Mouse (Mus musculus) splenic B cell, adult 2 months (primary cell): ENCODE results near the gene Mthfd2l.

Experiments used
- DNase-seq: peaks from one replicate; pipeline ENCODE4 v3.0.0-alpha.2; 2011; ENCODE audit warnings: low read depth, low spot score
- H3K27me3 ChIP-seq: 2 replicates; pipeline ENCODE4 v1.6.1; 2012; ENCODE audit warnings: mild to moderate bottlenecking, low read length, moderate library complexity, mixed read lengths; ENCODE audit not compliant: control insufficient read depth, poor library complexity, insufficient read depth, severe bottlenecking
- H3K36me3 ChIP-seq: 2 replicates; pipeline ENCODE4 v1.6.1; 2012; ENCODE audit warnings: mild to moderate bottlenecking, low read length, moderate library complexity, mixed read lengths; ENCODE audit not compliant: control insufficient read depth, poor library complexity, insufficient read depth, severe bottlenecking

Gene Mthfd2l

GRCm38 (mm10) chr5:91048397-91048796, 117.5 kb downstream of the Mthfd2l start:
- Histone ChIP-seq H3K27me3 (no peaks in the 10 kb centered on the region), H3K36me3 (no peaks in the 10 kb centered on the region)
- DNase-seq: no peak
